Mouse (Mus musculus): Measurements from ENCODE around the gene Wasf1.

Wasf1 gene

DNA sequence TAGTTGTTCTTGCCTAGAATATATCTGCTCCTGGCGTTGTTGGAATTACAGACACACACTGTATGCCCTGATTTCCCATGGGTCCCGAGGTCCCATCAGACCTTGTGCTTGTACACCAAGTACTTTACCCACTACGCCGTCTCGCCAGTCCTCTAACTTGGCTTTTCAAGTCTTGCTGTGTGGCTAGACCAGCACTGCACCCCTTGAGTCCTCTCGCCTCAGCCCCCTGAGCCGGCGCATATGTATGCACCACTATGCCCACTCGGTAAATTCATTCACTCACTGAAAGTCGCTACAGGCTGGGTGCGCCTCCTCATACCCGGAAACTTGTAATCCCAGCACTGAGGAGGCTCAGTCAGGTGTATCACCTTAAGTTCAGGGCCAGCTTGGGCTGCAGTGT lies 12.5 kb downstream of the Wasf1 start:
- DNase-seq (ENCODE audit: low spot score in 2 of 2) = no peak

DNA sequence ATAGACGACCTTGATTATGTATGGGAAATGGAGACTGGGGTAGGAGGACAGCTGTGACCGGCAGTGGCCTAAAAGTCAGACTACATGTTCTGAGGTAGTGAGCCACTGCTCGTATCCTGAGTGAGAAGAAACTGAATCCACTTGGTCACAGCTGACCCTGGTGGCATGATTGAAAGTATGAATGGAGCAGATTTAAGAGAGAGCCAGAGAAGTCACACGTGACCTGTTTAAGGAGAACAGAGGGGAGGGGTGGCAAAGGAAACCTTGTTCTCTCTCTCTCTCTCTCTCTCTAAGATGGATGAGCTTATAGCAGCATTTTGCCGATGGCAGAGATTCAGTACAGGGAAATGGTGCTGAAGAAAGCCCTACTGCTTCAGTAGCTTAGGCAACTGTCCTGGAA lies 13.4 kb downstream of the Wasf1 start:
- no peak for DNase-seq (ENCODE audit: low spot score in 2 of 2)

DNA sequence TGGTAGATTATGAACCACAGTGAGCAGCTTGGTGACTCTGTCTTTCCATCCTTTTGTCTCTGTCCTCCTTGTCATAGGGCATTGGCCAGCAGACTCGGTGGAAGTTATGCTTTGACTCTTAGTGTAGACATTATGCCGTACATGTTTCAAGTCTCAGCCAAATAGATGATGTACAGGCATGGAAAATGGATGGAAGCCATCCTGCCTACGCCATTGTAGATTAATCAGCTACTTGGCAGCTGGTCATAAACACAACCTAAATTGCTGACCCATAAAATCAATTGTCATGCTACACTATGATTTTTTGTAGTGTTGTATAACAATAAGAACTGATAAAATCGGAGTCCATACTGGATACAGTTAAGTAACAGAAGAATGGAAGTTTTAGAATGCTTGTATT lies 18.5 kb downstream of the Wasf1 start:
- no peak for DNase-seq (ENCODE audit: low spot score in 2 of 2)

DNA sequence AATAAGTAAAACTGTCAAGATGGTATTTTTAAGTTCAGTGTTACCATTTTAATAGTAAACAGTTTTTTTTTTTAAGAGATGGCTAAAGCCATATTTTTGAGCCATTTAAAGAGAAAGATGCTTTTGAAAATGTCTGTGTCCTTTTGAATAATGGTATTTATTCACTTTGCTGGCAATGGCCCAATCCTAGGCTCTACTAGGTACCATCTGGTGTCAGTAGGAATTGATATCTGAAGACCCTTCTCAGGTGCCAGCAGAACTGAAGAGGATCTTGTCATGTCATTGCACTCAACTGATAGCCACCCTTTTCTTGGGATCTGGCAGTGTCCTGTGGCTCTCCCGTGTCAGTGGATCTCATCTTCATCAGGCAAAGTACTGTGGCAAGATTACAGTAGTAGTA lies 22.9 kb downstream of the Wasf1 start:
- DNase-seq (ENCODE audit: low spot score in 2 of 2) = no peak

DNA sequence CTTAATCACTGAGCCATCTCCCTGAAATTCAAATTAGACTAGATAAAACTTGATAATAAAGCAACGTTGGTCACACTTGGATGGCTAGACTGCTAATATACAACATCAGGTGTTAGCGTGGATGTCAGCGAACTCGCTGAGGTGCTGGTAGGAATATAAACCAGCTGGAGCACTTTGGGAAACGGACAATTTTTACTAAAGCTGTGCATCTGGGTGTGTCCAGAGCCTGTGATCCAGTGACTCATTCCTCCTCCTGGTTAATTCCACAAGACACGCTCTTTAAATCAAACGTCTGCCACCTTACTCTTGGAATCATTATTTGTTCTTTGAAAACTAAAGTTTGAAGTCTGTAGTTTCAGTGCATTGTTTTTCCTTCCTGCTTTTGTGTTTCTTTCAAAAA lies 23.5 kb downstream of the Wasf1 start:
- no peak for DNase-seq (ENCODE audit: low spot score in 2 of 2)

DNA sequence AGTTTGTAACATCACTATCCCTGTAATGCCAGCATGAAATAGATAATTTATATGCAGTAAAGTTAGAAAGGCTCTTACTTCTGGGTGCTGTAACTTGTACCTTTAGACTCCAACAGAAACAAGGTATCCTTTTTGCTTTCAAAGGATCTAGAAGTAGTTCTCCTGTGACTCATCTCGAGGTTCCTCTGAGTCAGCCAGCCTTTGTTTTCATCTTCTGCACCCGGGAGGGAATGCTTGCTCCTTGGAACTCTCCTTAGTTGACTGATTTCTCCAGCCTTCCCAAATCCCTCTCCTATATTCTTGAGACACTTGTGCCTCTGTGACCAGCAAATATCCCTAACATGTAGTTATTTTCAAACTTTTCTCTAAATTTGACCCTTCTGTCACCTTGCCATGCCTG lies 25.3 kb downstream of the Wasf1 start:
- no peak for DNase-seq (ENCODE audit: low spot score in 2 of 2)

DNA sequence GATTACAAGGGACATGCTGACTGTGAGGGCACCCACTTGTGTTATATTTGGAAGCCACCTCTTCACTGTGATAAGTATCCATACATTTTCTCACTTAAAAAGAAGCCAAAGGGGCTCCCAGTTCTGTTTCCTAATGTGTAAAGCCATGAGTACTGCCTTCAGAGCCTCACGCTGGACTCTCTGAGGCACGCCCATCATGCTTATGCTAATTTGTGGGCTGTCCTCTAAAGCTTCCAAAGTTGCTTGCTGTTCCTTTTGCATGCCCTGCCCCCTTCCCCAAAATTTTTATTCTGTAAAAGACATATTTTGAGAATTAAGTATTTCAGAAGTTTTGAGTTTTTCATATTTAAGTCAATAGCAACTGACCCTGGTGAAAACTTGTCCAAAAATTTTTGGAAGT lies 27.5 kb downstream of the Wasf1 start:
- DNase-seq (ENCODE audit: low spot score in 2 of 2) = no peak

DNA sequence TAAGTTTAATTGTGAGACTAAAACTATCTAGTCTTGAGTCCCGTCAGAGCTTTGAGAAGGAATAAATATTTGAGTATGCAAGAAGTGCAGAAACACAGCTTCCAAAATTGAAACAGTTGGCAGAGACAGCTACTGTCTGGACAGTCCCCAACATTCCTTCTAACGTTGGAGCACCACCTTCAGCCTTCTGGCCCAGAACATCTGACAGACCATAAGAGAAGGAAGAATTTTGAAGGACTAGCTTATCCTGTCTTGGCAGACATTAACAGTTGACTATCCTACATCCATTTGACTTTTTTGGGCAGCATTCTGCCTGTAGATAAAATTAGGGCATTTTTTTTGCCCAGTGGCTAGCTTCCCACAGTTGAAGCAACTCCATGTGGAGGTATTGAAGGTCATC lies 32.0 kb downstream of the Wasf1 start:
- no peak for DNase-seq (ENCODE audit: low spot score in 2 of 2)

DNA sequence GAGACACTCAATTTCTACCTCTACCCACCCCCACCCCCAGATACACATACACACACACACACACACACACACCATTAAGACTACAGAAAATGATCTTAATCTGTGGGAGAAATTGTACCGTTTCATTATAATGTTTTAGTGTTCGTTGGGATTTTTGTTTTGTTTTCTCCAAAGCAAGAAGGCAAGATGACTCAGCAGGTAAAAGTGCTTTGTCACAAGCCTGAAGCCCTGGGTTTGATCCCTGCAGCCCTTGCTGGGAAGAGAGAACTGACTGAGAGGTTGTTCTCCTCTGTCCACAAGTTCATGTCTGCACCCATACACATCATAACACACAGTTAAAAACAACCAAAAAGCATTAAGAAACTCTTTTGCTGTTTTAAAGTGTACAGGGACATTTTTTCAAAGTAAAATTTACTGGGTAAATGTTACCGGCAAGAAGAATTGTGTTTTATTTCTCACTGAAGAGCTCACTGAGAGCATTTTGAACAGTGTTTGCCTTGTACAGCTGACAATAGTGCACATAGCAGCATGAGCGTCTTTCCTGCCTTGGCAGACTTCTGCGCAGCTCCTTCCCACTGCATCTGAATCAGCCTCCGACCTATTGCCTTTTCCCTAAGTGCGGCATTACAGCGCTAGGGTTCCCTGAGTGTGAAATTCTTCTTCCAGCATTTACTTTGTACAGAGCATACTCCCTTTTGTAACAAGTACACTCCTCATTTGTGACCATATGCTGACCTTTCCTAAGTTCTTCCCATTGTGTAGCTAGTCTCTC lies 35.6 kb downstream of the Wasf1 start:
- DNase-seq (ENCODE audit: low spot score in 2 of 2) = no peak

DNA sequence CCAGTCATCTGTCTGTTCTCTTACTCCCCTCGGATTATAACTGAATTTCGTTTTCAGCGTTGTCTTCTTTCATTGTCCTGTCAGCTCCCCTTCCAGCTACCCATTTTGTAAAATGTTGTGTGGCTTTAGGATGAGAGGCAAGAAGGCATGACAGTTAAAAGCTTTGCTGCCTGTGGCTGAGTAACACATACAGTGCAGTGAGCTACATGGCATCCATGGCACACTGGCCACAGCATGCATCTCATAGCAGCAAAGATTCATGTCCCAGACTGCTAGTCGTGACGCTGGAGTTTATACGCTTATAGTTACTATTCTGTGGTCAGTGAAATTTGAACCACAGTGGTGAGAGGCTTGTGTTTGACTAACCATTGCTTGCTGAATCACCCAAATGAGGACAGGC lies 36.2 kb downstream of the Wasf1 start:
- no peak for DNase-seq (ENCODE audit: low spot score in 2 of 2)

DNA sequence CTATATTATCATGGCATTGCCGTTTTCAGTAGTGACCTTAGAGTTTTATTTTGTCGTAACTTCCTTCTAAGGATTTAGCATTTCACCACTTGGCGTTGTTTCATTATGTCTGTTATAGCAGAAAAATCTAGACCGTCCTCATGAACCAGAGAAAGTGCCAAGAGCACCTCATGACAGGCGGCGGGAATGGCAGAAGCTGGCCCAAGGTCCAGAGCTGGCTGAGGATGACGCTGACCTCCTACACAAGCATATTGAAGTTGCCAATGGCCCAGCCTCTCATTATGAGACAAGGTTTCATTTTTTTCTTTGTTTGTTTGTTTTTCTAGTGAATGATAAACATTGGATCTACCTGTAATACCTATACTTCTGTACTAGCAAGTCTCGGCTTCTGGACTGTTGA lies 49.7 kb downstream of the Wasf1 start:
- DNase-seq (ENCODE audit: low spot score in 2 of 2) = no peak

DNA sequence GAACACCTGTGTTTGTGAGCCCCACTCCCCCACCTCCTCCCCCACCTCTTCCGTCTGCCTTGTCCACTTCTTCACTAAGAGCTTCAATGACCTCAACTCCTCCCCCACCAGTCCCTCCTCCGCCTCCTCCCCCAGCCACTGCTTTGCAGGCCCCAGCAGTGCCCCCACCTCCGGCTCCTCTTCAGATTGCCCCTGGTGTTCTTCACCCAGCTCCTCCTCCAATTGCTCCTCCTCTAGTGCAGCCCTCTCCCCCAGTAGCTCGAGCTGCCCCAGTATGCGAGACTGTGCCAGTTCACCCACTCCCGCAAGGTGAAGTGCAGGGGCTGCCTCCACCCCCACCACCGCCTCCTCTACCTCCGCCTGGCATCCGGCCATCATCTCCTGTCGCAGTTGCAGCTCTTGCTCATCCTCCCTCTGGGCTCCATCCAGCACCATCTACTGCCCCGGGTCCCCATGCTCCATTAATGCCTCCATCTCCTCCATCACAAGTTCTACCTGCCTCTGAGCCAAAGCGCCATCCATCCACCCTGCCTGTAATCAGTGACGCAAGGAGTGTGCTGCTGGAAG lies 53.0 kb downstream of the Wasf1 start:
- no peak for DNase-seq (ENCODE audit: low spot score in 2 of 2)

DNA sequence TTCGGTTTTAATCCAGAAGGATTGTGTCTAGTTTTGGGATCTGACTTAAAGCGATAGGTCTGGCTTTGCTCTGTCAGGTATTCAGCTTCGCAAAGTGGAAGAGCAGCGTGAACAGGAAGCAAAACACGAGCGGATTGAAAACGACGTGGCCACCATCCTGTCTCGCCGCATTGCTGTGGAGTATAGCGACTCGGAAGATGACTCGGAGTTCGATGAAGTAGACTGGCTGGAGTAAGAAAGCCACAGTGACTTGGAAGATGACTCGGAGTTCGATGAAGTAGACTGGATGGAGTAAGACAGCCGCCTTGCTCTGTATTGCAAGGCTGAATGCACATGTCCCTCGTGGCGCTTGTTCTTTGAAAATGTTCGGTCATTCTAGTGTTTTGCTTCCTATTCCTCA lies 54.3 kb downstream of the Wasf1 start:
- no peak for DNase-seq (ENCODE audit: low spot score in 2 of 2)

DNA sequence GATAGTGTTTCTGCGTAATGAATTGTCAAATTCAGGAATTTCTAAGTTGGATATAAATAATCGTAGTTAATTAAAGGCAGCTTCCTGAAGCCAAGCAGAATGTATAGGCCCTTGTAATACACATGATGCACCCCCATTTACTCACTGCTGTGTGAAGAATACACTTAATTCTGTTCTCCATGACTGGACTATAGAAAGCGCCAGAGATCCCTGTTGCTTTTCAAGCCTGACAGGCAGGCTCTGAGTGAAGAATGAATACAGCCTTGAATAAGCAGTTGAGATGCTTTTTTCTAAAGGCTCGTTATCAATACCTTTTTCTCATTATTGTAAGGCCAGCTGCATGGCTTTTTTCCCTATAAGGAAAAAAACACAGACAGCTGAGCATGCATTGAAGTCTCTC lies 59.4 kb downstream of the Wasf1 start:
- no peak for DNase-seq (ENCODE audit: low spot score in 2 of 2)

DNA sequence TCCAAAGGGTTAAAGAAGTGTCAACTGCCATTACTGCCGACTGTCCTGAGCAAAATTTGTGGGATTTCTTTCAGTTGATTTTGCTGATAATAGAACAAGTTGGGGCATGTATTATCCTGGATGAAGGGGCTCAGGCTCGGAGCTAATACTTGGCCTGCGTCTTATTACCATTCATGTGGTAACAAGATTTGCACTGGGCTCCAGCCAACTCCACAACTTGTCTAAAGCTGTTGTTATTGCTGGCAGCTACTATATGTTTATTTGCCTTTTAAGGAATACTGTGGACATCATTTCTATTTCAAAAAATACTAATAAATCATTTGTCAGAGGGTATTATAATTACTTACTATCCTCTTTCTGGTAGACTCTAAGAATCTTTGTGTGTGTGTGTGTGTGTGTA lies 66.9 kb downstream of the Wasf1 start:
- no peak for DNase-seq (ENCODE audit: low spot score in 2 of 2)

DNA sequence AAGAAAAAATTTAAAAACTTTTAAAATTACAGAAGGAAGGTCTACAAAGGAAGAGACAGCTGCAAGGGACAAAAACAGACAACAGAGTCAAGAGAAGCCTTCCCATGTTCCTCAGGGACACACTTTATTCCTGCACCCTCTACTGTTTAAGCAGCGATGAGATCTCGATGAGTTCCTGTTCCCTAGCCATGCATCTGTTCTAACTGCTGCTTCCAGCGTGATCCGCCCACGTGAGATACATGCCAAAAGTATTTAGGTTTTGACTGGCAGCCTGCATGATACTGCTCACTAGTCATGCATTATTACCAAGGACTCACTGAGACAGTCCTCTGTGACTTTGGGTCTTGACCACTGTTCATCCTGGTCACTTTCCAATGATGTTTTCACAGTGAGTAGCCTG lies 72.9 kb downstream of the Wasf1 start:
- DNase-seq (ENCODE audit: low spot score in 2 of 2) = no peak

DNA sequence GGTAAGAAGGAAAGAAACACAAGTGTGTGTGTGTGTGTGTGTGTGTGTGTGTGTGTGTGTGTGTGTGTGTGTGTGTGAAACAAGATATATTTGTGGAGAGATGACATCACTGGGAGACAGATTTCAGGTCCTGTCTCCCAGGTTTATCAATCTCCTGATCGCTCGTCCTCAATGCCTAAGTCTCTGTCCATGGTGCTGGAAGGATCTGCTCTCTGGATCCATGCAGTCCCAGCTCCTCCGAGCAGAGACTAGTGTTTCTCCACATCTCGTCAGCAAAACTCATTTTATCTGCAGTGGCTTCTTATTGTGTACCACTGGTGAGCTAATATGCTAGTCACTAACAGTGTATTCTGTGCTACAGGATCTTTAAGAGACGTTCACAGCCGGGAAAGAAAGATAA lies 78.1 kb downstream of the Wasf1 start:
- no peak for DNase-seq (ENCODE audit: low spot score in 2 of 2)

DNA sequence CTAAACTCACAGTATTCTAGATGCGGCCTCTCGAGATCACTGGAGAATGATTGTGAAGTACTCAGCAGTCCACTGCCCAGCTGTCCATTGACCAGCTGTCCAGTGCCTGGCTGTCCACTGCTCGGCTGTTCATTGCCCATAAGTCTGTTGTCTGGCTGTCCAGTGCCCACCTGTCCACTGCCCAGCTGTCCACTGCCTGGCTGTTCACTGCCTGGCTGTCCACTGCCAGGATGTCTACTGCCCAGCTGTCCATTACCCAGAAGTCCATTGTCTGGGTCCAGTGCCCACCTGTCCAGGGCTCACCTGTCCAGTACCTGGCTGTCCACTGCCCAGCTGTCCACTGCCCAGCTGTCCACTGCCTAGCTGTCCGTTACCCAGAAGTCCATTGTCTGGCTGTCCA lies 78.7 kb downstream of the Wasf1 start:
- no peak for DNase-seq (ENCODE audit: low spot score in 2 of 2)

DNA sequence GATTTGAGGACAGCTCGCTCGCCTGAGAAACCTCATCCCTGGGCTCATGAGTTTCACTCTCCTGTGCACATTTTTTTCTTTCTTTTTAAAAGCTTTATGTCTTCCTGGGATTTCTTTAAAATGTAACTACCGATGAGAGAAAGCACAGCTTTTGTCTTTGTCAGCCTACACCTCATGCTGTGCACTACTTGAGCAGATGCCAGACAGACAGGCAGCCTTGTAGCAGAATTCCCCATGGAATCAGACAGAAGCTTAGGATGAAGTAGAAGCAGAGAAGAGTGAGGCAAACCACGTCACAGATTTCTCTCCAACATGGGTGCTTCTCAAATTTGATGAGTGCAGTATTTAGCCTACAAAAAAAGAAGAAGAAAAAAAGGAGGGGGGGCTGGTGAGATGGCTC lies 81.3 kb downstream of the Wasf1 start:
- DNase-seq (ENCODE audit: low spot score in 2 of 2) = no peak

DNA sequence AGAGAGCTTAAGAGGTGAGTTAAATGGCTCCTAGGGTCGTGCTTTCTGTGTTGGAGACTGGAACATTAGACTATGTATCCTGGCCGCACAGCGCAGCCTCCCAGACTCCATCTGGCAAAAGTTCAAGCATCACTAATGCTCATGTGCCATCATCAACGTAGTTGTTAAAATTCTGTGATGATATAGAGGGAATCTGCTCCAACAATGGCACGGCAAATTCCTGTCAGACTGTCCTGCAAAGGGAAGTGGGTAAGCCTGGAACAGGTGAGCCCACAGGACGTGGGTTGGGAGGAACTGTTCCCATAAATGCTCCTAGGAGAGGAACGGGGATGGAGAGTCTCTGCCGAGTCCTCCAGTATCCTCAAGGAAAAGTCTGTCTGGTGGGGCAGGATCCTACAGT lies 85.3 kb downstream of the Wasf1 start:
- no peak for DNase-seq (ENCODE audit: low spot score in 2 of 2)

DNA sequence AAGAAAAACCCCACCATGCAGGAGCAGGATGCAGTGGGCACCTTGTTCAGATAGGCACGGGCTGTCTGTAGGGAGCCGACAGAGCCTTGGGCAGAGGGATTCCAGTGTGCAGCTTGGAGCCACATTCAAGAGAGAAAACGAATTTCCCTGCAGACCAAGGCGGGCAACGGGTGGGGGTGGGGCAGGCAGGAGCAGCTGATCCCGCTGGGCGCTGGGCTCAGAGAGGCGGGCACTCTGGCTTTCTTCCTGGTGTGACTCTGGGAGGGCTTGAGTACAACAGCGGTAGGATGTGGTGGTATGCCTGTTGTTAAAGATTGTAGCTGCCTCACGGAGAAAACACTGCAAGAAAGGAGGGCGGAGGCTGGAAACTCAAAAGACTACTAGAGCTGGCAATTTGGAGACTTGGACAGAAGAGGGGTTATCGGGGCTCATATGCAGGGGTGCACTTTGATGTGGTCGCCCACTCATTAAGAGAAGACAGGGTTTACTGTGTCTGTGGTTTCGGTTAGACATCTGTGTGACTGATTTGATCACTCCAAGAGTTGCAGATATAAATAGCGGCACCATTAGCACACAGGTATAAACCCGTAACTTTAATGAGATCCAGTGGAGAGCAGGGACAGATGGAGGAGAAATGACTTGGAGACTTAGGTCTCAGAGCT lies 86.2 kb downstream of the Wasf1 start:
- no peak for DNase-seq (ENCODE audit: low spot score in 2 of 2)

DNA sequence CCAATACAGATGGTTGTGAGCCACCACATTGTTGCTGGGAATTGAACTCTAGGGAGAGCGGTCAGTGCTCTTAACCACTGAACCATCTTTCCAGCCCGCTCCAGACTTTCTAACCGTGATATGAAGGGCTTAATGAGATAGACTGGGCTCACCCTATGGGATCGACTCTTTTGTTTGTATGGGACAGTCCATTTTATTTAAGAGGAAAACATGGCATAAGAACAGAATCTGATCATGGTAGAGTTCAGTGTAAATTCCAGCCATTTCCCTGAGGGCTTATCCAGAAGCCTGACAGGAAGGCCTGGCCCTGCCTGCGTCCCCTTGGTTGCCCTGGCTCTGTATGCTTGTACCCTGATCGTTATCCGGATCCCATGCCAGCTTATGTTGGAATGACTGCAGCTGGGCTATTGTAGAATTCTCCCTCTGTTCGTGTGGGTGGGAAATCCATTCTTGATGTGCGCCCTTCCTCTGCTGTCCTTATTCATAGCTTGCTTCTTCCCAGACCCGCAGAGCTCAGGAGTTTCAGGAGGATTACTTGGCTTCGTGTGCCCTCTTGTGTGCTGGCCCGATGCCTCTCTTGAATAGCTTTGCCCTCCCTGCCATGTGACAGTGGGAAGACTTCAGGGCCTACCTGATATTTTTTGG lies 87.4 kb downstream of the Wasf1 start:
- peak in 1 of 2 experiments; percentile 42 for DNase-seq (ENCODE audit: low spot score in 2 of 2)

DNA sequence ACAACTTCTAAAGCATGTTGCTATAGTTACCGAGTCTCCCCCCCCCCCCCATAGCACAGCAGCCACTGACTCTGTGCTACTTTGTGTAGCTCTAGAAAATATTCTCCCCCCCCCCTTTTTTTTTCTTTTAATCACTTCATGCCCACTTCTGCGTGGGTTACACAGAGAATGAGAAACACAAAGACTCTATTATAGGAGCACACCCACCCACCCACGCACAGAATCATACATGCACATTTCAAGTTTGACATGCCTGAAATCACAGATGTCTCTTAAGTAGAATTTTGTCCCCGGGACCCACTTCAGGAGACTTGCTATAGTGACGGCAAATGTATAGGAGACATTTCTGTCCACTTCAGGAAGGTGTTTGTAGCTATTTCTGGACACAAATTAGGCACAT lies 88.0 kb downstream of the Wasf1 start:
- DNase-seq (ENCODE audit: low spot score in 2 of 2) = no peak

Measured in frontal cortex, postnatal 25 days (tissue).